Mouse (Mus musculus) midbrain, embryonic 14.5 days (tissue): ENCODE data around the gene Rapgef5. TPM values are rescaled to one million over a fixed set of nuclear protein-coding genes. Genes with fewer than 3 reads are reported as not detected.

Experiments
- ATAC-seq: fragments of 200-750 bp; cut with Nextera tagmentation; 2 replicates; pipeline ENCODE4 v1.8.0; 2017; ENCODE audit warnings: moderate number of reproducible peaks, moderate library complexity; ENCODE audit not compliant: low FRiP score, low TSS enrichment
- DNase-seq: peaks from one replicate; pipeline ENCODE4 v3.0.0-alpha.2; 2015
- H3K27ac ChIP-seq: fragments of 300-500 bp; sonication (generic); replicated peaks from 2 replicates; pipeline ENCODE4 v1.5.1; 2014; ENCODE audit warnings: mild to moderate bottlenecking, low read depth, low read length, moderate library complexity
- H3K27me3 ChIP-seq: fragments of 300-500 bp; sonication (generic); 2 replicates; pipeline ENCODE4 v1.6.1; 2014; ENCODE audit warnings: low read length, control low read depth, mixed read lengths; ENCODE audit not compliant: control insufficient read depth, insufficient read depth
- H3K36me3 ChIP-seq: fragments of 300-500 bp; sonication (generic); 2 replicates; pipeline ENCODE4 v1.6.1; 2014; ENCODE audit warnings: low read length, control low read depth; ENCODE audit not compliant: control insufficient read depth, insufficient read depth
- H3K4me1 ChIP-seq: fragments of 300-500 bp; sonication (generic); 2 replicates; pipeline ENCODE4 v1.6.1; 2014; ENCODE audit warnings: mild to moderate bottlenecking, antibody characterized with exemption, low read length, control low read depth; ENCODE audit not compliant: control insufficient read depth, insufficient read depth
- H3K4me2 ChIP-seq: fragments of 300-500 bp; sonication (generic); 2 replicates; pipeline ENCODE4 v1.6.1; 2014; ENCODE audit warnings: mild to moderate bottlenecking, low read length, moderate library complexity
- H3K4me3 ChIP-seq: fragments of 300-500 bp; sonication (generic); replicated peaks from 2 replicates; pipeline ENCODE4 v1.5.1; 2014; ENCODE audit warnings: low read depth, low read length
- H3K9ac ChIP-seq: fragments of 300-500 bp; sonication (generic); replicated peaks from 2 replicates; pipeline ENCODE4 v1.6.1; 2014; ENCODE audit warnings: mild to moderate bottlenecking, low read length, moderate library complexity
- H3K9me3 ChIP-seq: fragments of 300-500 bp; sonication (generic); 2 replicates; pipeline ENCODE4 v1.6.1; 2016; ENCODE audit warnings: low read length, control low read depth, mixed read lengths; ENCODE audit not compliant: control insufficient read depth
- WGBS: fragments of 180-500 bp; shearing (Covaris S2); extraction: QIAGEN DNeasy Blood & Tissue Kit; methylation state at CpG from one replicate; pipeline ENCODE4 v1.1.7; 2014; 5-methylcytosine and 5-hydroxymethylcytosine counted together
- polyA plus RNA-seq: library from polyadenylated mRNA; unstranded; fragments of >200 nt; fragmentation: Nextera tagmentation; extraction: Ambion mirVana; gene quantifications from 2 replicates; pipeline ENCODE4 v1.2.1, GENCODE M21; 2014

Rapgef5 gene
- polyA plus RNA-seq, 1 experiment from 2014 or later: 50.8 TPM

- Histone ChIP-seq H3K27me3 (no peaks in the 10 kb centered on the region), H3K27ac (no peak overlapping the region), H3K4me2 (no peak overlapping the region), H3K36me3 (no peaks in the 10 kb centered on the region), H3K4me1 (no peaks in the 10 kb centered on the region), H3K9ac (no peak overlapping the region), H3K9me3 (no peaks in the 10 kb centered on the region), H3K4me3 (no peak overlapping the region)
- WGBS: 50% methylated on average over 4 of the region's 4 CpGs
- ATAC-seq: no peak
- no peak for DNase-seq
Observed at GRCm38 (mm10) chr12:117660361-117660760, 144.1 kb downstream of the Rapgef5 start.

GRCm38 (mm10) chr12:117661871-117662270 lies 145.6 kb downstream of the Rapgef5 start:
- DNase-seq (no peak), ATAC-seq (no peak)
- H3K9me3 ChIP-seq: no peaks in the 10 kb centered on the region
- H3K4me1 ChIP-seq: no peaks in the 10 kb centered on the region
- H3K27ac ChIP-seq: no peak overlapping the region
- H3K9ac ChIP-seq: no peak overlapping the region
- H3K36me3 ChIP-seq: no peaks in the 10 kb centered on the region
- WGBS: 89% methylated on average over 6 of the region's 6 CpGs
- no peak overlapping the region for H3K4me2 ChIP-seq
- no peak overlapping the region for H3K4me3 ChIP-seq
- H3K27me3 ChIP-seq: no peaks in the 10 kb centered on the region

GRCm38 (mm10) chr12:117663637-117664036 lies 147.4 kb downstream of the Rapgef5 start:
- H3K9ac ChIP-seq: no peak overlapping the region
- WGBS: 77% methylated on average over 5 of the region's 5 CpGs
- no peaks in the 10 kb centered on the region for H3K36me3 ChIP-seq
- ATAC-seq (no peak), DNase-seq (no peak)
- no peaks in the 10 kb centered on the region for H3K4me1 ChIP-seq
- no peaks in the 10 kb centered on the region for H3K27me3 ChIP-seq
- H3K9me3 ChIP-seq: no peaks in the 10 kb centered on the region
- no peak overlapping the region for H3K27ac ChIP-seq
- H3K4me2 ChIP-seq: no peak overlapping the region
- H3K4me3 ChIP-seq: no peak overlapping the region

GRCm38 (mm10) chr12:117664644-117665043 lies 148.4 kb downstream of the Rapgef5 start:
- no peak overlapping the region for H3K9ac ChIP-seq
- H3K9me3 ChIP-seq: no peaks in the 10 kb centered on the region
- H3K4me3 ChIP-seq: no peak overlapping the region
- H3K27ac ChIP-seq: no peak overlapping the region
- H3K4me2 ChIP-seq: no peak overlapping the region
- H3K27me3 ChIP-seq: no peaks in the 10 kb centered on the region
- ATAC-seq (no peak), DNase-seq (no peak)
- no peaks in the 10 kb centered on the region for H3K4me1 ChIP-seq
- 77% methylated on average over 5 of the region's 5 CpGs for WGBS
- no peaks in the 10 kb centered on the region for H3K36me3 ChIP-seq

GRCm38 (mm10) chr12:117666391-117666790 lies 150.1 kb downstream of the Rapgef5 start:
- Histone ChIP-seq H3K9ac (no peak overlapping the region), H3K27ac (no peak overlapping the region), H3K27me3 (no peaks in the 10 kb centered on the region), H3K4me1 (no peaks in the 10 kb centered on the region), H3K36me3 (no peaks in the 10 kb centered on the region), H3K9me3 (no peaks in the 10 kb centered on the region), H3K4me2 (no peak overlapping the region), H3K4me3 (no peak overlapping the region)
- ATAC-seq: no peak
- no peak for DNase-seq
- 98% methylated on average over 3 of the region's 3 CpGs for WGBS

GRCm38 (mm10) chr12:117669610-117670400 lies 153.5 kb downstream of the Rapgef5 start:
- WGBS: 91% methylated on average over 10 of the region's 10 CpGs
- Histone ChIP-seq H3K27ac (no peak overlapping the region), H3K27me3 (no peaks in the 10 kb centered on the region), H3K9ac (no peak overlapping the region), H3K4me3 (no peak overlapping the region), H3K4me1 (no peaks in the 10 kb centered on the region), H3K36me3 (no peaks in the 10 kb centered on the region), H3K4me2 (no peak overlapping the region), H3K9me3 (no peaks in the 10 kb centered on the region)
- DNase-seq (no peak), ATAC-seq (no peak)

- WGBS: 79% methylated on average over 2 of the region's 2 CpGs
- H3K9ac ChIP-seq: no peak overlapping the region
- H3K4me2 ChIP-seq: no peak overlapping the region
- no peak overlapping the region for H3K27ac ChIP-seq
- H3K4me3 ChIP-seq: no peak overlapping the region
- ATAC-seq: no peak
- no peaks in the 10 kb centered on the region for H3K4me1 ChIP-seq
- no peaks in the 10 kb centered on the region for H3K27me3 ChIP-seq
- H3K9me3 ChIP-seq: no peaks in the 10 kb centered on the region
- no peak for DNase-seq
- no peaks in the 10 kb centered on the region for H3K36me3 ChIP-seq
Observed at GRCm38 (mm10) chr12:117673188-117673587, 156.9 kb downstream of the Rapgef5 start.

- no peaks in the 10 kb centered on the region for H3K36me3 ChIP-seq
- DNase-seq: no peak
- H3K9ac ChIP-seq: no peak overlapping the region
- no peaks in the 10 kb centered on the region for H3K4me1 ChIP-seq
- no peak overlapping the region for H3K4me2 ChIP-seq
- H3K27me3 ChIP-seq: no peaks in the 10 kb centered on the region
- 91% methylated on average over 2 of the region's 2 CpGs for WGBS
- H3K27ac ChIP-seq: no peak overlapping the region
- ATAC-seq: no peak
- no peaks in the 10 kb centered on the region for H3K9me3 ChIP-seq
- no peak overlapping the region for H3K4me3 ChIP-seq
Observed at GRCm38 (mm10) chr12:117674511-117674910, 158.2 kb downstream of the Rapgef5 start.

GRCm38 (mm10) chr12:117676265-117676664 lies 160.0 kb downstream of the Rapgef5 start:
- no peak for ATAC-seq
- WGBS: 90% methylated on average over 4 of the region's 4 CpGs
- H3K9ac ChIP-seq: no peak overlapping the region
- no peak overlapping the region for H3K4me2 ChIP-seq
- no peak overlapping the region for H3K4me3 ChIP-seq
- no peak for DNase-seq
- no peaks in the 10 kb centered on the region for H3K4me1 ChIP-seq
- no peak overlapping the region for H3K27ac ChIP-seq
- H3K9me3 ChIP-seq: no peaks in the 10 kb centered on the region
- no peaks in the 10 kb centered on the region for H3K27me3 ChIP-seq
- no peaks in the 10 kb centered on the region for H3K36me3 ChIP-seq
